Mouse (Mus musculus) heart, embryonic 10.5 days (tissue): ENCODE data around the gene Ddx54. TPM values are rescaled to one million over a fixed set of nuclear protein-coding genes. Genes with fewer than 3 reads are reported as not detected.

ENCODE experiments used
- DNase-seq: peaks from one replicate; pipeline ENCODE4 v3.0.0-alpha.2; 2017; ENCODE audit warnings: low spot score
- H3K27ac ChIP-seq: fragments of 300-500 bp; sonication (generic); 2 replicates; pipeline ENCODE4 v1.5.1; 2016; ENCODE audit warnings: mild to moderate bottlenecking
- H3K27me3 ChIP-seq: fragments of 300-500 bp; sonication (generic); 2 replicates; pipeline ENCODE4 v1.6.1; 2016; ENCODE audit warnings: mild to moderate bottlenecking; ENCODE audit not compliant: poor library complexity, insufficient read depth, severe bottlenecking
- H3K36me3 ChIP-seq: fragments of 300-500 bp; sonication (generic); 2 replicates; pipeline ENCODE4 v1.6.1; 2016; ENCODE audit warnings: mild to moderate bottlenecking, moderate library complexity
- H3K4me1 ChIP-seq: fragments of 300-500 bp; sonication (generic); 2 replicates; pipeline ENCODE4 v1.6.1; 2016; ENCODE audit warnings: mild to moderate bottlenecking
- H3K4me3 ChIP-seq: fragments of 300-500 bp; sonication (generic); 2 replicates; pipeline ENCODE4 v1.5.1; 2016; ENCODE audit warnings: mild to moderate bottlenecking, moderate library complexity
- H3K9me3 ChIP-seq: fragments of 300-500 bp; sonication (generic); 2 replicates; pipeline ENCODE4 v1.6.1; 2016; ENCODE audit warnings: mild to moderate bottlenecking, moderate library complexity
- WGBS: fragments of 180-500 bp; shearing (Covaris S2); methylation state at CpG from one replicate; pipeline ENCODE4 v1.1.7; 2016; 5-methylcytosine and 5-hydroxymethylcytosine counted together
- polyA plus RNA-seq: library from polyadenylated mRNA; unstranded; fragments of >200 nt; fragmentation: Nextera tagmentation; extraction: Ambion mirVana; gene quantifications from 2 replicates; pipeline ENCODE4 v1.2.1, GENCODE M21; 2016

Gene Ddx54
- polyA plus RNA-seq, 1 experiment from 2014 or later = 49.4 TPM

DNA sequence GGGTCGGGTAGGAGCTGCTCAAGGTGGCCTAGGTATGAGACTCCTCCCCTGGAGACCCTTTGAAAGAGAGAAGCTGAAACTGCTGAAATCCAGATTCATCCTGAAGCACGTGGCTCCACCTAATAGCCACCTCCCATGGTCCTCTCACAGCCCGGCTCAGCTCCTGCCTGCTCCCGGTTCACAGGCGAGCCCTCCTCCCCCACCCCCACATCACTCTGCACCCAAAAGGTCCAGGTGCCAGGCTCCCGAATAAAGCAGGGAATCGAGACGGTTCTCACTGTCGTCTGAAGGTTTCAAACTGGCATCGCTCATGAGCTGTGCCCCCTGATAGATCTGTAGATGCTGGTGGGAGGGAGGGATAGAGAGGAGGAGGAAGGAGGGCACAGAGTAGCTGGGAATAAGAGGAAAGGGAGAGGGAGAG is 7.3 kb upstream of the Ddx54 start:
- peaks cover 20% of the 10 kb centered on the region for H3K36me3 ChIP-seq
- peaks cover 23% of the 10 kb centered on the region for H3K4me1 ChIP-seq
- H3K4me3 ChIP-seq = peak overlapping the region; percentile 50
- no peaks in the 10 kb centered on the region for H3K9me3 ChIP-seq
- peak overlapping the region; percentile 62 for H3K27ac ChIP-seq
- under 1% methylated on average over 10 of the region's 10 CpGs for WGBS
- H3K27me3 ChIP-seq = peaks cover 32% of the 10 kb centered on the region
- DNase-seq = no peak

DNA sequence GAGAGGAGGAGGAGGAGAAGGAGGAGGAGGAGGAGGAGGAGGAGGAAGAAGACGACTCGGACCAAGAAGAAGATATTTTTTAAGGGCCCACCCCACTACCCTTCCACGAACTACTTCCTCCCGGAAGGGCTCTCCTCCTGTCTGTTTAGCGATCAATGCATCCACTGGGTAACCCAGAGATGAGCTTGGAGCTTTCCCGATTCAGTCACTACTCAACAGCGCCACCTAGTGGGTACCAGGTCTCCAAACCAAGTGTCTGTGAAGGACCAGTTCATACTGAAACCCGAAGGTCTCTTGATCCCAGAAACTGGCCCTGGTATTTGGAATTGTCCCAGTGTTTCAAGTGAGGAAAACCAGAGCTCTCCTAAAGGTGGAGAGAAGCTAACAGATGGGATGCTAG is 6.9 kb upstream of the Ddx54 start:
- peaks cover 20% of the 10 kb centered on the region for H3K36me3 ChIP-seq
- DNase-seq = peak; percentile 93
- H3K9me3 ChIP-seq = no peaks in the 10 kb centered on the region
- WGBS = 2% methylated on average over 8 of the region's 8 CpGs
- peaks cover 19% of the 10 kb centered on the region for H3K4me1 ChIP-seq
- peak overlapping the region; percentile 50 for H3K4me3 ChIP-seq
- H3K27ac ChIP-seq = peak overlapping the region; percentile 62
- H3K27me3 ChIP-seq = peaks cover 29% of the 10 kb centered on the region

DNA sequence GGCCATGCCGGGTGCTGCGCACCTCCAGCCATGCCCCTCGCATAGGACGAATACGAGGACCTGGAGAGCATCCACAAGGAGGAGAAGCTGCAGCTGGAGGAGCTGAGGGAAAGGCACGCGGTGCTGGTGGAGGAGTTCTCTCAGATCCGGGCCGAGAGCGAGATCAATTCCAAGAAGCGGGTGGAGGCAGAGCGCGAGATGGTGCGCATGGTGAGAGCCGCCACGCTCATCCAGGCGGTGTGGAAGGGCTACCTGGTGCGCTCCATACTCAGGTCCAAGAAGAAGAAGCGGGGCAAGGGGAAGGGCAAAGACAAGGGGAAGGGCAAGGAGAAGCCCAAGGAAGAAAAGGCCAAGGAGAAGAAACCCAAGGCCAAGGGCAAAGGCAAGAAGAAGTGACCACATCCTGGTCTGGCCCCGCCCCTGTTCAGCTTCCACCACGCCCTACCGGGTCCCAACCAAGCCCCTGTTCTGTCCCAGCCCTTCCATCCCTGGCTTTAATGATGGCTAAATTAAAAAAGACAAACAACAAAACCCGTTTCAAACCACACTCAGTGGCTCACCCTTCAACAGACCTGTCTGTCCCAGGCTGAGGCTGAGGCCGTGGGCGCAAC is 5.8 kb upstream of the Ddx54 start:
- H3K27me3 ChIP-seq = peaks cover 29% of the 10 kb centered on the region
- no peak overlapping the region for H3K4me3 ChIP-seq
- H3K9me3 ChIP-seq = no peaks in the 10 kb centered on the region
- H3K27ac ChIP-seq = no peak overlapping the region
- 54% methylated on average over 25 of the region's 25 CpGs for WGBS
- H3K36me3 ChIP-seq = peaks cover 20% of the 10 kb centered on the region
- peaks cover 18% of the 10 kb centered on the region for H3K4me1 ChIP-seq
- DNase-seq = no peak

DNA sequence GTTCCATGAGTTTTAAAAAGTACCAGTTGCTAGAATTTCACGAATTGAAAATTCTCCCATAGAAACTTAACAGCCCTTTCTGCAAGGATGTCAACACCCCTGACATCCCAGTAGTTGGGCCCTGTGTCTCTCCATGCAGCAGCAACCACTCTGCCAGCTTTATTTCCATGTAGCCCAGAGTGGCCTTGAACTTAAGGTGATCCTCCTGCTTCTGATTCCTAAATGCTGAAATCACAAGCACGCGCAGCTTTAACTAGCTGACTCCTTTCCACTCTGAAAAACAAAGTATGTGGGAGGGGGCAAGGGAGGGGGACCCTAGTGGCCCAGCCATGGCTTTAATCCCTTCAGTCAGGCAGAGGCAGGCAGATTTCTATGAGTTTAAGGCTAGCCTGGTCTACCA is 5.2 kb upstream of the Ddx54 start:
- WGBS = 77% methylated on average over 3 of the region's 3 CpGs
- DNase-seq = no peak
- H3K4me3 ChIP-seq = no peak overlapping the region
- peaks cover 18% of the 10 kb centered on the region for H3K4me1 ChIP-seq
- H3K36me3 ChIP-seq = peaks cover 20% of the 10 kb centered on the region
- H3K27me3 ChIP-seq = peaks cover 25% of the 10 kb centered on the region
- no peaks in the 10 kb centered on the region for H3K9me3 ChIP-seq
- H3K27ac ChIP-seq = no peak overlapping the region

DNA sequence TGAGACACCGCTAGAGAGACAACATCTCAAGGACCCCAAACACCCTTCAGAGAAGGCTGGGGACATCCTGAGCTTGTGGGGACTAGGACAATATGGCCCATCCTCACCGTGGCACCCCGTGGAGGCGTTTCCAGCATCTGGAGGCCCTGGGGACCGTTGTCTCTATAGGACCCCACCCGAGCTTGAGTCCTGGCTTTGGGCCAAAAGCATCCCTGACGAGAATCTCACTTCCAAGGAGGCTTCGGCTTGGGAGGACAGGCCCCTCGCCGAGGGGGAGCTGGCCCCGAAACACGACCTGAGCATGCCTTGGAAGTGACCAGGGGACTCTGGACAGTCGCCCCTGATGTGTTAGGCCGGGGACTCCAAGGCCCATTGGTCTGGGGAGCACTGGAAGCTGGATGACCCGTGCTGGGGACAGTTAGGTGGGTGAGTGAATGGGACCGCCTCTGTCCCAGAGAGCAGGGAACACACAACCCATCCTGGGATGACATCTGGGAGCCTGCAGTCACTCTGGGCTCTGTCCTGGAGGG is 3.2 kb upstream of the Ddx54 start:
- 84% methylated on average over 16 of the region's 16 CpGs for WGBS
- H3K27ac ChIP-seq = no peak overlapping the region
- H3K4me3 ChIP-seq = no peak overlapping the region
- peaks cover 20% of the 10 kb centered on the region for H3K36me3 ChIP-seq
- H3K27me3 ChIP-seq = peaks cover 9% of the 10 kb centered on the region; the same call in 1 of the 2 replicates
- no peaks in the 10 kb centered on the region for H3K9me3 ChIP-seq
- DNase-seq = no peak
- H3K4me1 ChIP-seq = peaks cover 23% of the 10 kb centered on the region

DNA sequence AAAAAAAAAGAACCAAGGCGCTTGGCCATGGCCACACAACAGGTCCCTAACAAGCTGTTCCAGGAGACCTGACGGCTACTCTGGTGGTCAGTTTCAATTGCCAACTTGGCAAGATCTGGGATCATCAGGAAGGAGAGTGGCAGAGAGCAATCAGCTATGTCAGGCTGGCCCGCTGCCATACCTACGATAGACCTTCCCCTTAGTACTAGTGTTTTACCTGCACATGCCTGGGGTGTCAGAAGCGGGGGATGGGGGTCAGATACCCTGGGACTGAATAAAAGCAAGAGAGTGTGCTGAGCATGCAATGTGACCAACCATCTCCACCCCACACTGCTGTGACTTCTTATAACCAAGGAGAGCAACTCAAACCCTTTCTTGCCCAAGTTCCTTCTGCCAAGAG is 1.6 kb upstream of the Ddx54 start:
- no peak overlapping the region for H3K27ac ChIP-seq
- H3K27me3 ChIP-seq = peaks cover 9% of the 10 kb centered on the region; the same call in 1 of the 2 replicates
- DNase-seq = no peak
- 90% methylated on average over 5 of the region's 5 CpGs for WGBS
- H3K4me3 ChIP-seq = peak overlapping the region; percentile 66; the same call in 1 of the 2 replicates
- peaks cover 30% of the 10 kb centered on the region for H3K36me3 ChIP-seq
- H3K4me1 ChIP-seq = peaks cover 15% of the 10 kb centered on the region
- H3K9me3 ChIP-seq = no peaks in the 10 kb centered on the region

DNA sequence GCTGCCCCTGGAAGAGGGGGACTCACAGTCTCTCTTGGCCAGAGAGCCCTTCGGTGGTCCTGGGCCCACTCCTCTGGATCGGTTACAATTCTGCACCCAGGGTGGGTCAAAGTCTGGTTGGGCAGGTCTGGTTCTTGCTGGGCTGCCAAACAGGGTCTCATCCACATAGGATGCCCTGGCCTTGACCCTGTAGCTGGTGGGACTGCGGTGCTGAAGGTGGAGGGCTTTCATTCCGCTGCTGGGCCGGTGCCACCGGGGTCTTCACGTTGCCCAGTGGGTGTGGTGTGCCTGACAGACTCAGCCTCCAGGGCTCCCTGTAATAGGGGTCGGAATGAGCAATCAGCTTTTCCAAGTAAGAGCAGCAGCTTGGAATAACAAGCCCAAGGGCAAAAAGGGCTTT is 1.1 kb upstream of the Ddx54 start:
- Histone ChIP-seq H3K27me3 (peaks cover 7% of the 10 kb centered on the region; the same call in 1 of the 2 replicates), H3K27ac (peak overlapping the region; percentile 8; the same call in 1 of the 2 replicates), H3K9me3 (no peaks in the 10 kb centered on the region), H3K36me3 (peaks cover 34% of the 10 kb centered on the region), H3K4me1 (peaks cover 15% of the 10 kb centered on the region), H3K4me3 (peak overlapping the region; percentile 66)
- WGBS = 65% methylated on average over 8 of the region's 8 CpGs
- DNase-seq = no peak

DNA sequence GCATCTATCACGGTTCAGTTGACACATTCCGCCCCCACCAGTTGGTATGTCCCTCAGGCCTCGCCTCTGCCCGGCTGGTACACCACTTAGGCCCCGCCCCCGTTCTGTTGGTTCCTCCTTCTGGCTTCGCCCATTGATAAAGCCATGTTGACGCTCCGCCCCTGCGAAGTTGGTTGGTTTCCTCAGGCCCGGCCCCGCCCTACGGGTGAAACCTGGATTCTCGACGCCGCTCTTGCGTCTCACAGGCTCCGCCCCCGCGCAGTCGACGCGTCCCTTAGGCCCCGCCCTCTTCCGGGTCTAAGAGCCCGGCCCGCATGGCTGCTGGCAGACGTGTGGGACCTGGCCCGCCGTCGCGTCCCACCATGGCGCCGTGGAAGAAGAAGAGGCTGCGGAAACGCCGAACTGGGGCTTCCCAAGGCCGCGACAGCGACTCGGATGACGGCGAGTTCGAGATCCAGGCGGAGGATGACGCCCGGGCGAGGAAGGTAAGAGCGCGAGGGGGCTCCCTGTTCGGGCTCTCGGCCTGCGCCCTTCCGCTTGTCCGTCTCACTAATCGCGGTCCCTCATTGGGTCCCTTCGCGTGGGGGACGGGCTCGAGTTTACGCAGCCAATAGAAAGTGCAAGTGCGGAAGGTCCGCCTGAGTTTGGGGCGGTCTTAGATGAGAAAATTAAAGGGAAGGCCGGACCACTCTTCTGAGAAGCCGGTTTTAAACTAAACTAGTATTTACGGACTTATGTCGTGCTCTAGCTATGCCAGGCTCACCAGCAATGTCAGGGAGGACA is 474 bp downstream of the Ddx54 start:
- peak overlapping the region; percentile 95 for H3K27ac ChIP-seq
- H3K27me3 ChIP-seq = no peaks in the 10 kb centered on the region
- WGBS = under 1% methylated on average over 69 of the region's 69 CpGs
- peaks cover 45% of the 10 kb centered on the region for H3K36me3 ChIP-seq
- peak overlapping the region; percentile 66 for H3K4me3 ChIP-seq
- DNase-seq = peak; percentile 100
- no peaks in the 10 kb centered on the region for H3K9me3 ChIP-seq
- peaks cover 15% of the 10 kb centered on the region for H3K4me1 ChIP-seq

DNA sequence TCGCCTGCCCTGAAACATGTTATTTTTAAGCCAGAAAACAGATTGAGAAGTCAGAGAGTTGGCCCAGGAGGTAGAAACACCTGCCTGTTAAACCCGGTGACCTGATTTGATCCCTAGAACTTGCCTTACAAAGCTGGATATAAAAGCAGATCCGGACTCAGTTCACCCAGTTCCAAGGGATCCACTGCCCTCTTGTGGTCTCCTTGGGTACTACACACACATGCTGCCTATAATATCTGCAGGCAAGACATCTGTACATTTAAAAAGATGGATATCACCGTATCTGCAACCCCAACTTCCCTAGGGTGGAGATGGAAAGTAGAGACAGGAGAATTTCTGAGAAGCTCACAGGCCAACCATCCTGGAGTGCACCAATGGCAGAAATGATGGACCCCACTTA is 3.4 kb downstream of the Ddx54 start:
- no peaks in the 10 kb centered on the region for H3K27me3 ChIP-seq
- DNase-seq = no peak
- H3K4me1 ChIP-seq = peaks cover 14% of the 10 kb centered on the region
- H3K9me3 ChIP-seq = no peaks in the 10 kb centered on the region
- H3K4me3 ChIP-seq = no peak overlapping the region
- 97% methylated on average over 4 of the region's 4 CpGs for WGBS
- peaks cover 57% of the 10 kb centered on the region for H3K36me3 ChIP-seq
- no peak overlapping the region for H3K27ac ChIP-seq

DNA sequence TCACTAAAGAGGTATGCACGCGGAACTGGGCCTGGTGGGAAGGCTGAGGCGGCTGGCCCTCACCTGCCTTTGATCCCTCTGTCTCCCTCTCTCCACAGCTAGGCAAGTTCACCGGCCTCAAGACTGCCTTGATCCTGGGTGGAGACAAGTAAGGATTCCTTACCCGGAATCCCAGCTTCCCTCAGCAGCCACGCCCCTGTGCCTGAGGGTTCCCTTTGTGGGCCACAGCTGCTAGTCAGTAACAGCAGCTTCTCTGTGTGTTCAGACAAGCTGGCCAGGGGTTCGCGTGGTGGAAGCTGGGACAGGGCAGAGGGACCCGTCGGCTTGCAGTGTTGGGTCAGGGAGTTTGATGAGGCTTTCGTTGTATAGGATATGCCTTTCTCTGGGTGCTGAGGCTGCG is 6.2 kb downstream of the Ddx54 start:
- Histone ChIP-seq H3K36me3 (peaks cover 86% of the 10 kb centered on the region), H3K4me3 (no peak overlapping the region), H3K9me3 (no peaks in the 10 kb centered on the region), H3K4me1 (peaks cover 4% of the 10 kb centered on the region), H3K27ac (no peak overlapping the region), H3K27me3 (no peaks in the 10 kb centered on the region)
- WGBS = 83% methylated on average over 12 of the region's 12 CpGs
- no peak for DNase-seq

DNA sequence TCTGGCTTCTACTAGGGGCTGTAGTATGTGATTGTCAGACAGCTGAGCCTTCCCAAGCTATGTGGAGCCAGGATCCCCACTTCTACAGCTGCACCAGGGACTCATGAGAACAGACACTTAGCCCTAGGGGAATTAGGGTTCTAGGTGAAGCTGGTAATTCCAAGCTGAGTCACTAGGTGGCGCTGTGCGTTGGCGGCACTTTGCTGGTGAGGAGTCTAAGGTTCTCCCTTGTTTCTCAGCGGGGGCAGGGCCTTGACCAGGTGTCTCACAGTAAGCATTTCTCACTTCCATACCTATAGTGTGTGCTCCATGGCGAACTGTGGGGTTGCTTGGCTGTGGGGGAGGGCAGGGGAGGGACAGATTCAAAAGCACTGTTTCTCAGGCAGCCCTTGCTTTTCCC is 6.7 kb downstream of the Ddx54 start:
- no peak overlapping the region for H3K4me3 ChIP-seq
- H3K27me3 ChIP-seq = no peaks in the 10 kb centered on the region
- DNase-seq = no peak
- 21% methylated on average over 5 of the region's 5 CpGs for WGBS
- no peaks in the 10 kb centered on the region; the same call in 1 of the 2 replicates for H3K4me1 ChIP-seq
- no peaks in the 10 kb centered on the region for H3K9me3 ChIP-seq
- H3K27ac ChIP-seq = no peak overlapping the region
- peaks cover 90% of the 10 kb centered on the region for H3K36me3 ChIP-seq

DNA sequence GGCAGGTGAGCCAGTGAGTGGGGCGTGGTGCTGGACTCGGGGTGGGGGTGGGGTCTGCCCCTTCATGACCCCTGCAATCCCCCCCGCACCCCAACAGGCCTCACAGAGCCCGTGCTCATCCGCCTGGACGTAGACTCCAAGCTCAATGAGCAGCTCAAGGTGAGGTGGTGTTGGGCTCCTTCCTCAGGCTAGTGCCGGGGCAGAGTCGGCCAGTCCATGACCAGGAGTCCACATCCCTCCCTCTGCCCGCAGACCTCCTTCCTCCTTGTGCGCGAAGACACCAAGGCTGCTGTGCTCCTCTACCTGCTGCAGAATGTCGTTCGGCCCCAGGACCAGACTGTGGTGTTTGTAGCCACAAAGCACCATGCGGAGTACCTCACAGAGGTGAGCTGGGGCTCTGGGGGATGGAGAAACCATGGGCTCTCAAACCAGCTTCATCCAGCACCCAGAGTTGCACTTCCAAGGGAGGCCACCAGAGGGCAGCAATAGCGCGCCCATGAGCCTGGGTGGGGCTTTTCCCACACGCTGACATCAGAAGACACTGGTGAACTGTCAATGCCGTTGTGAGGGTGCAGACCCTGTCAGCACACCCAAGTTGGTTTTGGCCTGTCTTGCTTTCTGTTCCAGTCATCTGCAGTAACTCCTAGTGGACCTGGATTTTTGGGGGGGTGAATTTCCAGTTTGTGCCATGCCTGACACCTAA is 8.0 kb downstream of the Ddx54 start:
- H3K27me3 ChIP-seq = no peaks in the 10 kb centered on the region
- H3K36me3 ChIP-seq = peaks cover 98% of the 10 kb centered on the region
- DNase-seq = no peak
- H3K9me3 ChIP-seq = no peaks in the 10 kb centered on the region
- peaks cover 2% of the 10 kb centered on the region; the same call in 1 of the 2 replicates for H3K4me1 ChIP-seq
- H3K4me3 ChIP-seq = no peak overlapping the region
- 70% methylated on average over 18 of the region's 18 CpGs for WGBS
- no peak overlapping the region for H3K27ac ChIP-seq
